Mouse (Mus musculus) small intestine, adult 2 months (tissue): ENCODE data around the gene Sun1.

ENCODE experiments used
- CTCF ChIP-seq: fragments of 200-500 bp; IDR thresholded peaks from 2 replicates; pipeline ENCODE4 v1.5.1; 2012; ENCODE audit warnings: low read depth, mild to moderate bottlenecking, control low read depth, inconsistent platforms, low read length, moderate library complexity, mixed read lengths; ENCODE audit not compliant: insufficient replicate concordance, insufficient read length; ENCODE audit errors: extremely low read depth
- POLR2A ChIP-seq: fragments of 200-500 bp; IDR thresholded peaks from 2 replicates; pipeline ENCODE4 v1.6.1; 2012; ENCODE audit warnings: low read depth, mild to moderate bottlenecking, control low read depth, inconsistent platforms, low read length, moderate library complexity

DNA sequence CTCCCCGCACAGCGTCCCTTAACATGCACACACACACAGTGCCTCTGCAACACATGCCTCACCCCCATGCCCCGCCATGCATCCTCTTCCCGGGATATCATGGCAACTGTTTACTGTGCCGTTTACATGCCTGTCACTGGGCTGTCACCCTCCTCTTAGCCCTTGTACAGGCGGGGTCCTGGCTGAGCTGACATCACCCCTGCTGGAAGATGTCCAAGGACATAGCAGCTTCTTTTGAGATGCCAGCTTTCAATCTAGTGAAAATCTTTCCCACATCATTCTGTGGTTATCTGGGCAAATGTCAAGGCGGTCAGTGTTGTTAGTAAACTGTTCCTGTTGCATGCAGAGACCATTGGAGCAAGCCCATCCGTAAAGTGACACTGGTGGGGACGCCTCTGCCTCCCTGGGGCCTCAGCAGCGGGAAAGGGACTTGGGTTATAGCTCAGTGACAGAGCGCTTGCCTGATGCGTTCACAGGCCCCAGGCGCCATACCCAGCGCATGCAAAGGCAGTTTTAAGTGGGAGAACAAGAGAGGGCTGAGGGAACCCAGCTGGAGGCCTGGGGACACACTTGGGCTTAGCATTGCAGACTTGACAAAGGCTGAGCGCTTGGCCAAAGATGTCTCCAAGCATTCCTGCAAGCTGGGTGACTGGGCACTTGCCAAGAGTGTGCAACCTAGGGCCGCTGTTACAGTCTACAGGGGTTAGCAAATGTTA is 70.5 kb downstream of the Sun1 start:
- TF ChIP-seq POLR2A (no peak), CTCF (no peak)
